Mouse (Mus musculus) liver, adult (tissue): ENCODE data around the gene Lsm3.

Experiments
- GATA4 ChIP-seq: IDR thresholded peaks from 2 replicates; pipeline ENCODE4 v1.6.1; 2014; ENCODE audit warnings: mild to moderate bottlenecking, low read length; ENCODE audit not compliant: insufficient replicate concordance

Gene Lsm3

GRCm38 (mm10) chr6:91493053-91493452 is 22.7 kb upstream of the Lsm3 start:
- no peak for TF ChIP-seq GATA4

DNA sequence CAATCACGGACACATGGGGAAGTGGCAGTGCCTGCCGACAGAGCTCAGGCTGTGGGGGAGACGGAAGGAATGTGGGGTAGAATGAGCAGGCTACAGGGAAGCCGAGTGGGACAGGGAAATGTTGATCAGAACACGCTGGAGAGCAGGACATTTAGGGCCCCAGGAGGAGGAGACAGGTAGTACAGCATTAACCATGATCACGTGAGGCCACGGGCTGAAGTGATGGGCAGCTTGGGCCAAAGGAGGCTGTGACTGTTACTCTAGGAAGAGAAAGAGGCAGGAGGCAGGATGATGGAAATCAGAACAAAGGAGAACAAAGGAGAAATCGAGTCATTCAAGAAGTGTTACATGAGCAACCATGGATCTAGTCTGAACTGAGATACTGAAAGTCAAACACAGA is 21.2 kb upstream of the Lsm3 start:
- TF ChIP-seq GATA4, result no peak

DNA sequence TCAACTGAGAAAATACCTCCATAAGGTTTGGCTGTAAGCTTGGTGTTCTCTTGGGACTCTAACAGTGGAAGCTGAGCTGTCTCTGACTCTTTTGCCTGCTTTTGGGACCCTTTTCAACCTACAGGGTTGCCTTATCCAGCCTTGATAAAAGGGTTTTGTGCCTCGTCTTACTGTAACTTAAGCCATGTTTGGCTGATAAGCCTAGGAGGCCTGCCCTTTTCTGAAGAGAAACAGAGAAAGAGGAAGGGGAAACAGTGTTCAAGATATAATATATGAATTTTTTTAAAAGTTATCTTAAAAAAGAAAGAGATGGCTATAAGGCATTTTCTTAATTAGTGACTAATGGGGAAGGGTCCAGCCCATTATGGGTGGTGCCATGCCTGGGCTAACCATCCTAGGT is 12.4 kb upstream of the Lsm3 start:
- no peak for TF ChIP-seq GATA4

- TF ChIP-seq GATA4, result no peak
These were observed 9.7 kb upstream of the Lsm3 start for GRCm38 (mm10) chr6:91506036-91506435.

- TF ChIP-seq GATA4, result no peak
These were observed 7.7 kb upstream of the Lsm3 start for GRCm38 (mm10) chr6:91508041-91508440.

DNA sequence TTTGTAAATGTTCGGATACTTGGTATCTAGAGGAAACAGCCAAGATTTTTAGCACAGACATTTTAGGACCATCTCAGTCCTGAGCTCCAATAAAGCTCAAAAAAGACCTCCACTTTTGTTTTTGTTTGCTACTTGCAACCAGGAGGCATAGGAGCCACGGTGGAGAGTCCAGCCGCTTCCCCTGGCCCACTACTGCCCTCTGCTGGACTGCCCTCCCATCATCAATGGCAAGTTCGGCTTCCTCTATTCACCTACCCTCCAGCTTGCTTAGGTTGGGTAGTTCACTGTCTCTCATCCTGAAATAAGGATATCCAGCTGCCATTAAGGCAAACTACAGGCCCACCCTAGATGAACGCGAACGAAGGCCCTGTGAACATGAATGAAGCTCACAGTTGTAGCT is 6.4 kb upstream of the Lsm3 start:
- no peak for TF ChIP-seq GATA4

DNA sequence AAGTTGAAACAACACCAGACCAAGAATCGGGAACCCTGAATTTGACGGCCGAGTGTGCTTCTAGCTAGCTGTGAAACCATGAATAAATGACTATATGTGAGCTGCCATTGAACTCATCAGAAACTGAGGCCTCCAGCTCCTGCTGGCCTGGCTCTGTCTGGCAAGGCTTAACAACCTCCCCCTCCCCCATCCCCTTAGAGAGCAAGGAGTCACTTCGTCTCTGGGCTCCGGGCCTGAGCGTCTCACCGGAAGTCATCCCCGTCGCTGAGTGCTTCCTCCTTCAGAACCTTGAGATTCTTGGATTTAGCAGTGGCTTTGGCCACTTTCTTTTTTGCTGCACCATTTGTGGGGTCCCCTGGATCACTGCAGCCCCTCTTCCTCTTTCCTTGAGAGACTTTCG is 5.5 kb upstream of the Lsm3 start:
- TF ChIP-seq GATA4, result no peak

DNA sequence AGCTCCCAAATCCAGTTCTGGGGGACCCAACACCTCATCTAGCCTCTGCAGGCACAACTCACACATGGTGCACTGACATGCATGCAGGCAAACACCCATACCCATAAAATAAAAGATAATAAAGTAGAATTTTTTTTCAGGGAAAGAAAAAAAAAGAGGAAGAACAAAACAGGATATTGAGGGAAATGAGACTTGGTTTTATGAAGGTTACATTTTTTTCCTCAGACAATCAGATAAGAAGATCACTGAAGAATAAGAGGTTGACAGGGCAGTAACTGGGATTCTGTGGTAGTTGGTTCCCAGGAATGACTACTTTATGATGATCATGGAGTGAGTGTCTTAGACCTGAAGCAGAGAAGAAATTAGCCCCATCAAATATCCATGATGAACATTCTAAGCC is 1.6 kb upstream of the Lsm3 start:
- no peak for TF ChIP-seq GATA4

DNA sequence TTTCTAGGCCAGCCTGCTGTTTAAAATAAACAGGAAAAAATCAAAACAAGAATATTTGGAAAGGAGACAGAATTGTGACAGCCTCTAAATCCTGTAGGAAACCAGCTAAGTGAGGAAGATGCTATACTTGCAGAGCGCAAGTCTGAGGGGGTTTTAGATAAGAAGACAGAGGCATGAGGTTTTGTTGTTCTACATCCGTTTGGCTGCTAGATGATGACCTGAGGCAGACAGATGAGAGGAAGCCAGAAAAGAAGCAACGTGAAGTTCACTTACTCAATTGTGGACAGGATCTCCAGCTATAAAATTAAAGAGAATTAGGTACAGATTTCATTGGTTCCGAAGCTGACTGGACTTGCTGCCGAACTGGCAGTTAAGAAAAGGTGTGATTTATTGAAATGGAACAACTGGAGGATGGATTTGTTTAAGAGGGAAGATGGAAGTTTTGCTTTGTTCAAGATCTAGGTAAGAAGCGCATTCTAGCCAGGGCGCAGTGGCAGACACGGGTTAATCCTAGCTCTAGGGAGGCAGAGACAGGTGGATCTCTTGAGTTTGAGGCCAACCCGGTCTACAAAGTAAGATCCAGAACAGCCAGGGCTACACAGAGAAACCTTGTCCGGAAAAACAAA is 878 bp upstream of the Lsm3 start:
- no peak for TF ChIP-seq GATA4

DNA sequence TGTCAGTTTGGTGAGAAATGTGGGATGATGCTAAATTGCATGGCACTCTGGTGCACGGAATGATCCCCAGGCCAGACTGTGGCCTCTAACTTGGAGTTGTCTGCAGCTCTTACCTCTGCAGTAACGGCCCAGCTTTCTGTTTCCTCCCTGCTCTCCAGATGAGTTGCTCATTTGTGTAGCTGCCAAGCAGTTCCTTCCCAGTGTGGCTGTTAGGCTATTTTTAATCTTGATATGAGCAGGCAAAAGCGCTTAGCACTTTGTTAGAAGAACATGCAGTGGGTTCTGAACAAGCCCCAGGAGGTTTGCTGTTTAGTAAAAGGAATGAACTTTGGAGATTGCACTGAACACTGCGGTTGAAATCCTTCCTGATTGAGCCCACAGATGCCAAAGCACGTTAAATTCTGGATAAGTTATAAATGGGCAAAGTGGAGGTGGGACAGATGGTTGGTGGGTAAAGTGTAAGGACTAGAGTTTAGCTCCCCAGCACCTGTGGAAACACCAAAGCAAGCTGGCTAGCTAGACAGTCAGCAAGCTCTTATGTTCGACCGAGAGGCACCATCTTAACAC is 2.8 kb downstream of the Lsm3 start:
- TF ChIP-seq GATA4, result no peak

- TF ChIP-seq GATA4, result no peak
These were observed 7.1 kb downstream of the Lsm3 start for GRCm38 (mm10) chr6:91522816-91523215.

GRCm38 (mm10) chr6:91525544-91525943 is 9.8 kb downstream of the Lsm3 start:
- no peak for TF ChIP-seq GATA4

GRCm38 (mm10) chr6:91527227-91527860 is 11.6 kb downstream of the Lsm3 start:
- no peak for TF ChIP-seq GATA4

DNA sequence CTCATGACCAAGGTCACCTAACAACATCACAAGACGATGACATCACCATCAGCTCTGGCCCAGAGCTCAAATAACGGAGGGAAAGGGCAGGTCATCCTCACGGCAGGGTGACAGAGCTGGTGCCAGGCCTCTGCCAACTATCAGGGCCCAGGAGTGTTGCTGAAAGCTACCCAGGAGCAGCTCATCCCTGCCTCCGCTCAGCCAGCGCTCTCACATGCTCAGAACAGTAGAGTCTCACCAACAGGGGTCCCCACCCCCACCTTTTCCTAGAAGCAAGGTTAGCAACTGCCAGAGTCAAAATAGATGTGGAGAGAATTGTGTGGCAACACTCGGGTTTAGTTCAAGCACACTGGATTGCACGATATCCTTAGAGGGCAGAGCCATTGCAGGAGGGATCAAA is 12.5 kb downstream of the Lsm3 start:
- no peak for TF ChIP-seq GATA4

- TF ChIP-seq GATA4, result no peak
These were observed 14.9 kb downstream of the Lsm3 start for GRCm38 (mm10) chr6:91530673-91531072.

- TF ChIP-seq GATA4, result no peak
These were observed 15.5 kb downstream of the Lsm3 start for GRCm38 (mm10) chr6:91531276-91531675.

DNA sequence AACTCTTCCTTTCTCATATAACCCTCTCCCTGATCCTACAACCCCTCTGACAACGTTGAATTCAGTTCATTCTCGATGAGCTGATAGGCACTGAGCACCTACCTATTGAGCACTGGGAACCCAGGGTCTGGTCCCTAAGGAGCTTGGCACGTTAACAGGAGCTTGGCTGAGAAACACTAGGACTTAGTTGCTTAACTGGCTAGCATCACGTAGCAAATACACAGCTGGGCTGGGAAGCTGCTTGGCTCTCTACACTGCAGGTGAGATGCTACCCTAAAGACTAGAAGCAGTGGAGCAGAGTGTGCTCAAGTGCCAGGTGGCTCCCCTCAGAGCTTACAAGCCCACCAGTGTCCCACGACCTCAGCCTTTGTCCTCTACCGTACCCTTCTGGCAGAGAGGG is 16.9 kb downstream of the Lsm3 start:
- no peak for TF ChIP-seq GATA4
